Mouse (Mus musculus) small intestine, adult 2 months (tissue): ENCODE measurements at regions not wholly inside any gene's neighbourhood (a gene's known extent, or its start where the extent isn't known, plus 50 kb on each side); places are given as distances from the start of the nearest gene placed in this dataset.

Experiments
- CTCF ChIP-seq: fragments of 200-500 bp; IDR thresholded peaks from 2 replicates; pipeline ENCODE4 v1.5.1; 2012; ENCODE audit warnings: low read depth, mild to moderate bottlenecking, control low read depth, inconsistent platforms, low read length, moderate library complexity, mixed read lengths; ENCODE audit not compliant: insufficient replicate concordance, insufficient read length; ENCODE audit errors: extremely low read depth
- POLR2A ChIP-seq: fragments of 200-500 bp; IDR thresholded peaks from 2 replicates; pipeline ENCODE4 v1.6.1; 2012; ENCODE audit warnings: low read depth, mild to moderate bottlenecking, control low read depth, inconsistent platforms, low read length, moderate library complexity

DNA sequence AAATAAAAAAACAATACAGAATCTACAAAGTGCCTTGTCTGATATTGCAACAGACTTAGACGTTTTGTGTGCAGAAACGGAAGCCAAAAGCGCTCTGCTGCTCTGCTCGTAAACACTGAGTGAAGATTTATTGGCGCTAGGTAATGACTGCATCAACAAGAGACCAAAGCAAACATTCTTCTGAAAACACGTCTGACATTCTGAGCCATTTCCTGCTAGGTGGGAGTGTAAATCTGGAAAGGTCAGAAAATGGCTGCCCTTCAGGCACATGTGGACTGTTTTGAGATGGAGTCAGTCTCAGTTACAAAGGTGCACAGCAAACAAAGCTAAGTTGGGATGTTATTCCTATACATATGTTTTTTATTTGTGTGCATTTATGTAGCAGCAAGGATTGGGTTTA is 192.6 kb downstream of the Olfm4 start:
- no peak for TF ChIP-seq POLR2A
- no peak for TF ChIP-seq CTCF
